Mouse (Mus musculus) intestine, postnatal 0 days (tissue): ENCODE measurements around the gene Hbq1b. TPM values are rescaled to one million over a fixed set of nuclear protein-coding genes. Genes with fewer than 3 reads are reported as not detected.
"Not testable (repeated sequence)": the region's sequence is repeated elsewhere in the genome, so short reads cannot be mapped to it uniquely, and the experiment has no call there.

Experiments
- ATAC-seq: fragments of 200-750 bp; cut with Nextera tagmentation; 2 replicates; pipeline ENCODE4 v1.8.0; 2017; ENCODE audit warnings: mild to moderate bottlenecking, moderate TSS enrichment, moderate library complexity
- H3K27ac ChIP-seq: fragments of 300-500 bp; sonication (generic); 2 replicates; pipeline ENCODE4 v1.5.1; 2014; ENCODE audit warnings: mild to moderate bottlenecking, low read depth, low read length, moderate library complexity
- H3K27me3 ChIP-seq: fragments of 300-500 bp; sonication (generic); replicated peaks from 2 replicates; pipeline ENCODE4 v1.6.1; 2014; ENCODE audit warnings: low read length, mixed read lengths; ENCODE audit not compliant: control insufficient read depth, insufficient read depth
- H3K36me3 ChIP-seq: fragments of 300-500 bp; sonication (generic); 2 replicates; pipeline ENCODE4 v1.6.1; 2014; ENCODE audit warnings: mild to moderate bottlenecking, moderate library complexity; ENCODE audit not compliant: control insufficient read depth, insufficient read depth
- H3K4me1 ChIP-seq: fragments of 300-500 bp; sonication (generic); replicated peaks from 2 replicates; pipeline ENCODE4 v1.6.1; 2014; ENCODE audit warnings: antibody characterized with exemption, low read length, mixed read lengths; ENCODE audit not compliant: control insufficient read depth, insufficient read depth
- H3K4me2 ChIP-seq: fragments of 300-500 bp; sonication (generic); replicated peaks from 2 replicates; pipeline ENCODE4 v1.6.1; 2014; ENCODE audit warnings: low read depth, mild to moderate bottlenecking, moderate library complexity
- H3K4me3 ChIP-seq: fragments of 300-500 bp; sonication (generic); 2 replicates; pipeline ENCODE4 v1.5.1; 2014; ENCODE audit warnings: low read depth, low read length
- H3K9ac ChIP-seq: fragments of 300-500 bp; sonication (generic); 2 replicates; pipeline ENCODE4 v1.6.1; 2014; ENCODE audit warnings: mild to moderate bottlenecking, low read depth, low read length
- H3K9me3 ChIP-seq: fragments of 300-500 bp; sonication (generic); 2 replicates; pipeline ENCODE4 v1.6.1; 2016; ENCODE audit warnings: mixed run types; ENCODE audit not compliant: control insufficient read depth
- CTCF ChIP-seq: sonication (generic); IDR thresholded peaks from 2 replicates; pipeline ENCODE4 v1.5.1; 2016; ENCODE audit warnings: low read depth, mild to moderate bottlenecking, control low read depth, antibody characterized with exemption, moderate library complexity
- WGBS: fragments of 180-500 bp; shearing (Covaris S2); extraction: QIAGEN DNeasy Blood & Tissue Kit; methylation state at CpG from one replicate; pipeline ENCODE4 v1.1.7; 2014; 5-methylcytosine and 5-hydroxymethylcytosine counted together
- polyA plus RNA-seq: library from polyadenylated mRNA; unstranded; fragments of >200 nt; fragmentation: Nextera tagmentation; extraction: Ambion mirVana; gene quantifications from 2 replicates; pipeline ENCODE4 v1.2.1, GENCODE M21; 2015

Gene Hbq1b
- not detected in 2 replicates for polyA plus RNA-seq

- TF ChIP-seq CTCF: peak; percentile 83
- not testable (repeated sequence) for H3K27me3 ChIP-seq, H3K9me3 ChIP-seq, ATAC-seq, H3K9ac ChIP-seq, H3K4me3 ChIP-seq, H3K36me3 ChIP-seq, H3K4me1 ChIP-seq, H3K27ac ChIP-seq
- 17% methylated on average over 30 of the region's 33 CpGs for WGBS
- peak within 1 kb of the TSS; percentile 54 for H3K4me2 ChIP-seq
Measured at GRCm38 (mm10) chr11:32286695-32287492, at the start of gene Hbq1b. TSS of gene Hbq1b (plus strand) at chr11:32286965.

DNA sequence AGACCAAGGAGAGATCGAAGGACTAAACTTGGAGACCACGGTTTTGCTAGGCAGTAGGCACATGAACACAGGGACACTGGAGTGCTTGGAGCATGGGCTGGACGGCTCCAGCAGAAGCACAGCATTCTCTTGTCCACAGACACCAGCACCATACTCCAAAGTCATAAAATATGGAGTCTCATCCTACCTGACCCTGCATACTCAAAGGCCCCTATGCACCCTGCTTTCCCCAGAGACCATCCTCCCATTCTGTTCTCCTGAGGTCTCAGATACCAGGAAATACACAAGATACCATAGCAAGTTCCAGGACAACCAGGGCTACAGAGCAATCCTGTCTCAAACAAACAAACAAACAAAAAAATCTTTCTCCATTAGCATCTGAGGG is 49.4 kb upstream of the Hbq1b start:
- ATAC-seq: no peak
- Histone ChIP-seq H3K9ac (no peak overlapping the region), H3K4me3 (no peak overlapping the region), H3K36me3 (peaks cover 42% of the 10 kb centered on the region), H3K9me3 (no peaks in the 10 kb centered on the region), H3K27me3 (no peaks in the 10 kb centered on the region), H3K4me1 (0 out of 2 replicates have a peak, but pooled peaks cover 2% of the 10 kb centered on the region), H3K27ac (no peak overlapping the region), H3K4me2 (no peak overlapping the region)
- WGBS: 87% methylated on average over 3 of the region's 3 CpGs
- no peak for TF ChIP-seq CTCF

DNA sequence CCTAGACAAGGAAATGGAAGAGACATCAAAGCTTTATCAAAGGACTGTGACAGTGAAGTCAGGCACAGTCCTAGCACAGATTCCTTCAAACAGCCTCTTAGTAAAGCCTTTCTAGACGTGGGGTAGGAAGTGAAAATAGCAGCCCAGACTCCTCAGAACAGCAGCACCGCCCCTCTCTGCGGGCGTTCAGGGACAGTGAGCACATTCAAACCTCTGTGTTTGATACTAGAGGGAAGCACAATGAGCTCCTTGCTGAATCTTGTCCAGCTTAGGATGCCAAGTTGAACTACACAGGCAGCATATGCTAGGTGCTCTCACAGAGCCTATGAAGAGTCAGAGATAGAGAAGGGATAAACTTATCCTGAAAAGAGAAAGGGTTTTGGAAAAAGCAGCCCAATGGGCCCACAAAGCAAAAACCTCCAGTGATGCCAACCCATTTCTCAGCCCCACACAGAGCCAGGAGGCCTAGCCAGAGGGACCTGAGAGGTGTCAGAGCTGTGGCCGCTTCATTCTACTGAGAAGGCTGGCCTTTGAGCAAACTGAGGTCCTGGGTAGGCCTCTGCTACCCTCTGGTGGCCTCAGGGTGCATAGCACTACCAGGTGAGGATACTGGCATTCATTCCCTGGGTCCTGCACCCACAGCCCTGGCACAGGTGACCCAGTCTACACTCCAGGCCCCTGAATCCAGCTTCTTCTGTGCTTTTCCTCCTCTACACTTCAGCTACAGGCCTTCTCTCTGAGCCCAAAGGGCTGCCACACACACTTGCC is 48.5 kb upstream of the Hbq1b start:
- peak; percentile 46; the same call in 1 of the 2 replicates for ATAC-seq
- H3K27ac ChIP-seq: no peak overlapping the region
- peaks cover 48% of the 10 kb centered on the region for H3K36me3 ChIP-seq
- no peaks in the 10 kb centered on the region for H3K27me3 ChIP-seq
- peak; percentile 99 for TF ChIP-seq CTCF
- 62% methylated on average over 5 of the region's 5 CpGs for WGBS
- no peak overlapping the region for H3K4me2 ChIP-seq
- H3K9me3 ChIP-seq: no peaks in the 10 kb centered on the region
- no peak overlapping the region for H3K9ac ChIP-seq
- H3K4me1 ChIP-seq: peaks cover 2% of the 10 kb centered on the region; the same call in 1 of the 2 replicates
- no peak overlapping the region for H3K4me3 ChIP-seq

DNA sequence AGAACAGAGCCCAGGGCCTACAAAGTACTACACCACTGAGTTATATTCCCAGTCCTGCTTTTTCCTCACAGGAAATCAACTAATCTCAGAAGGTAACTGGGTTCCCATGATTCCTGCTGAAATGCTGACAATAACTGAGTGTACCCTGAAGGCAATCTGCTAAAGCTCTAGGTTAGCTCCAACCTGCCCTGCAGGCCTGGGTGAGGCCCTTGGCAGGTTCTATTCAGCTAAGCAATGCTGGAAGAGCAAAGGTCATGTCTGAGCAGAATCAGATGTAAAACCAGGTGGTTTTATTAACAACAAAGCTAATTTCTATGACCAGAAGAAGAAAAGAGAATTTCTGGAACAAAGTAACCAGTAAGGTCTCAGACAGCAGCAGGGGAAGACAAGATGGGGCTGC is 45.4 kb upstream of the Hbq1b start:
- Histone ChIP-seq H3K36me3 (peaks cover 39% of the 10 kb centered on the region), H3K4me1 (peaks cover 2% of the 10 kb centered on the region; the same call in 1 of the 2 replicates), H3K4me3 (no peak overlapping the region), H3K4me2 (no peak overlapping the region), H3K9me3 (no peaks in the 10 kb centered on the region), H3K27me3 (no peaks in the 10 kb centered on the region), H3K9ac (peak overlapping the region; percentile 22; the same call in 1 of the 2 replicates), H3K27ac (peak overlapping the region; percentile 87)
- peak; percentile 84 for ATAC-seq
- no peak for TF ChIP-seq CTCF

DNA sequence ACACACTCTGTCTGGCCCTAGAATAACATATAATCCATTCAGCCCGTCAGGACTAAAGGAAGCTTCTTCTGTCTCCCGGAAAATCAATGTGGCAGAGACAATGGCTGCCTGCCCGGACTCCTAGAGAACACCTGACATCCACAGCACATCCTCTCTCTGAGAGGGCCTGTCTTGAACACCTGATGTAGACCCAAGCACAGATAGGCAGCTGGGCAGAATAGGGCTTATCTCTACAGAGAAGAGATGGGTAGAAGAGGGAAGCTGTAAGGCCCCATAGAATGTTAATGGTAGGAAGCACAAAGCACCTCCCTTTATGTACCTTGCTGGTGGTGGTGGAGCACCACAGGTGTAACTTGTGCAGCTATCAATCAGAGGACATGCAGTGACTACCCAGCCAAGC is 44.6 kb upstream of the Hbq1b start:
- H3K27ac ChIP-seq: peak overlapping the region; percentile 87
- H3K9ac ChIP-seq: no peak overlapping the region
- peaks cover 2% of the 10 kb centered on the region; the same call in 1 of the 2 replicates for H3K4me1 ChIP-seq
- H3K9me3 ChIP-seq: no peaks in the 10 kb centered on the region
- no peak for TF ChIP-seq CTCF
- no peak for ATAC-seq
- no peak overlapping the region for H3K4me3 ChIP-seq
- H3K4me2 ChIP-seq: no peak overlapping the region
- H3K36me3 ChIP-seq: peaks cover 46% of the 10 kb centered on the region
- no peaks in the 10 kb centered on the region for H3K27me3 ChIP-seq
- 75% methylated on average over 3 of the region's 3 CpGs for WGBS
